Mouse (Mus musculus): ENCODE measurements around the gene Wnt3. TPM values are rescaled to one million over a fixed set of nuclear protein-coding genes. Genes with fewer than 3 reads are reported as not detected.

Wnt3 gene
- total RNA-seq, 2 experiments from 2014 or later = 0.86 to 0.98 TPM

GRCm38 (mm10) chr11:103838955-103839354 is 65.0 kb downstream of the Wnt3 start:
- no peak for DNase-seq (ENCODE audit: low spot score in 2 of 2)

GRCm38 (mm10) chr11:103840834-103841233 is 66.9 kb downstream of the Wnt3 start:
- DNase-seq (ENCODE audit: low spot score in 2 of 2) = peak in 1 of 2 experiments; percentile 34

- no peak for DNase-seq (ENCODE audit: low spot score in 2 of 2)
Measured at GRCm38 (mm10) chr11:103848287-103848686, 74.3 kb downstream of the Wnt3 start.

GRCm38 (mm10) chr11:103852590-103853283 is 78.8 kb downstream of the Wnt3 start:
- no peak for DNase-seq (ENCODE audit: low spot score in 2 of 2)

GRCm38 (mm10) chr11:103853284-103853920 is 79.5 kb downstream of the Wnt3 start:
- no peak for DNase-seq (ENCODE audit: low spot score in 2 of 2)

GRCm38 (mm10) chr11:103854294-103854693 is 80.3 kb downstream of the Wnt3 start:
- DNase-seq (ENCODE audit: low spot score in 2 of 2) = no peak

- DNase-seq (ENCODE audit: low spot score in 2 of 2) = no peak
Measured at GRCm38 (mm10) chr11:103856641-103857040, 82.7 kb downstream of the Wnt3 start.

- DNase-seq (ENCODE audit: low spot score in 2 of 2) = no peak
Measured at GRCm38 (mm10) chr11:103858760-103859159, 84.8 kb downstream of the Wnt3 start.

GRCm38 (mm10) chr11:103859933-103860610 is 86.1 kb downstream of the Wnt3 start:
- DNase-seq (ENCODE audit: low spot score in 2 of 2) = no peak

GRCm38 (mm10) chr11:103862951-103863350 is 89.0 kb downstream of the Wnt3 start:
- DNase-seq (ENCODE audit: low spot score in 2 of 2) = no peak

GRCm38 (mm10) chr11:103864486-103864885 is 90.5 kb downstream of the Wnt3 start:
- no peak for DNase-seq (ENCODE audit: low spot score in 2 of 2)

- no peak for DNase-seq (ENCODE audit: low spot score in 2 of 2)
Measured at GRCm38 (mm10) chr11:103865346-103865745, 91.4 kb downstream of the Wnt3 start.

Other genes starting within 250 kb of the Wnt3 start
- gene Gm884, start 153.0 kb upstream of the Wnt3 start, total RNA-seq (2021) = under 1 TPM; 0.02 to 0.05 TPM
- gene Lyzl6, start 135.3 kb upstream of the Wnt3 start, total RNA-seq (2021) = not detected
- 10 to 100 TPM; 84.7 to 92.0 TPM for gene Rprml, start 124.6 kb upstream of the Wnt3 start, total RNA-seq (2021)
- 10 to 100 TPM; 70.3 to 80.4 TPM for gene Gosr2, start 76.3 kb upstream of the Wnt3 start, total RNA-seq (2021)
- under 1 TPM; 0.23 to 0.46 TPM for gene Wnt9b, start 24.3 kb upstream of the Wnt3 start, total RNA-seq (2021)
- gene Nsf, start 179.9 kb downstream of the Wnt3 start, total RNA-seq (2021) = 1,000 to 10,000 TPM; 1,028 to 1,036 TPM
- 10 to 100 TPM; 53.2 to 57.6 TPM for gene Arf2, start 192.6 kb downstream of the Wnt3 start, total RNA-seq (2021)